Mouse (Mus musculus) kidney, postnatal 0 days (tissue): ENCODE results near the gene Acvrl1. TPM values are rescaled to one million over a fixed set of nuclear protein-coding genes. Genes with fewer than 3 reads are reported as not detected.

ENCODE experiments used
- ATAC-seq: fragments of 200-750 bp; cut with Nextera tagmentation; replicated peaks from 2 replicates; pipeline ENCODE4 v1.8.0; 2017; ENCODE audit warnings: low read depth, moderate number of reproducible peaks, moderate TSS enrichment, moderate library complexity; ENCODE audit not compliant: low FRiP score
- DNase-seq: peaks from one replicate; pipeline ENCODE4 v3.0.0-alpha.2; 2016; ENCODE audit warnings: low spot score
- H3K27ac ChIP-seq: fragments of 300-500 bp; sonication (generic); 2 replicates; pipeline ENCODE4 v1.5.1; 2014; ENCODE audit warnings: mild to moderate bottlenecking
- H3K27me3 ChIP-seq: fragments of 300-500 bp; sonication (generic); 2 replicates; pipeline ENCODE4 v1.6.1; 2014; ENCODE audit warnings: low read length, mixed read lengths; ENCODE audit not compliant: insufficient read depth
- H3K36me3 ChIP-seq: fragments of 300-500 bp; sonication (generic); 2 replicates; pipeline ENCODE4 v1.6.1; 2014; ENCODE audit warnings: low read length, mixed read lengths; ENCODE audit not compliant: insufficient read depth
- H3K4me1 ChIP-seq: fragments of 300-500 bp; sonication (generic); replicated peaks from 2 replicates; pipeline ENCODE4 v1.6.1; 2014; ENCODE audit warnings: antibody characterized with exemption, low read length, mixed read lengths; ENCODE audit not compliant: insufficient read depth
- H3K4me2 ChIP-seq: fragments of 300-500 bp; sonication (generic); 2 replicates; pipeline ENCODE4 v1.6.1; 2014; ENCODE audit warnings: mild to moderate bottlenecking, low read length, moderate library complexity, mixed read lengths
- H3K4me3 ChIP-seq: fragments of 300-500 bp; sonication (generic); replicated peaks from 2 replicates; pipeline ENCODE4 v1.5.1; 2014; ENCODE audit warnings: low read depth, low read length
- H3K9ac ChIP-seq: fragments of 300-500 bp; sonication (generic); 2 replicates; pipeline ENCODE4 v1.6.1; 2014; ENCODE audit warnings: low read depth, low read length
- H3K9me3 ChIP-seq: fragments of 300-500 bp; sonication (generic); replicated peaks from 2 replicates; pipeline ENCODE4 v1.6.1; 2016; ENCODE audit warnings: low read length, inconsistent platforms, mixed read lengths
- CTCF ChIP-seq: IDR thresholded peaks from 2 replicates; pipeline ENCODE4 v1.5.1; 2016; ENCODE audit warnings: antibody characterized with exemption, low read depth, mild to moderate bottlenecking, moderate library complexity
- WGBS: fragments of 180-500 bp; shearing (Covaris S2); extraction: QIAGEN DNeasy Blood & Tissue Kit; methylation state at CpG from one replicate; pipeline ENCODE4 v1.1.7; 2014; 5-methylcytosine and 5-hydroxymethylcytosine counted together
- microRNA-seq: library from miRNA; unstranded; fragments of <30 nt; microRNA quantifications from one replicate; pipeline ENCODE4, GENCODE M21; 2016
- polyA plus RNA-seq: library from polyadenylated mRNA; unstranded; fragments of >200 nt; fragmentation: Nextera tagmentation; extraction: Ambion mirVana; gene quantifications from 2 replicates; pipeline ENCODE4 v1.2.1, GENCODE M21; 2015

The Acvrl1 gene
- polyA plus RNA-seq, 1 experiment from 2014 or later = 16.9 TPM

DNA sequence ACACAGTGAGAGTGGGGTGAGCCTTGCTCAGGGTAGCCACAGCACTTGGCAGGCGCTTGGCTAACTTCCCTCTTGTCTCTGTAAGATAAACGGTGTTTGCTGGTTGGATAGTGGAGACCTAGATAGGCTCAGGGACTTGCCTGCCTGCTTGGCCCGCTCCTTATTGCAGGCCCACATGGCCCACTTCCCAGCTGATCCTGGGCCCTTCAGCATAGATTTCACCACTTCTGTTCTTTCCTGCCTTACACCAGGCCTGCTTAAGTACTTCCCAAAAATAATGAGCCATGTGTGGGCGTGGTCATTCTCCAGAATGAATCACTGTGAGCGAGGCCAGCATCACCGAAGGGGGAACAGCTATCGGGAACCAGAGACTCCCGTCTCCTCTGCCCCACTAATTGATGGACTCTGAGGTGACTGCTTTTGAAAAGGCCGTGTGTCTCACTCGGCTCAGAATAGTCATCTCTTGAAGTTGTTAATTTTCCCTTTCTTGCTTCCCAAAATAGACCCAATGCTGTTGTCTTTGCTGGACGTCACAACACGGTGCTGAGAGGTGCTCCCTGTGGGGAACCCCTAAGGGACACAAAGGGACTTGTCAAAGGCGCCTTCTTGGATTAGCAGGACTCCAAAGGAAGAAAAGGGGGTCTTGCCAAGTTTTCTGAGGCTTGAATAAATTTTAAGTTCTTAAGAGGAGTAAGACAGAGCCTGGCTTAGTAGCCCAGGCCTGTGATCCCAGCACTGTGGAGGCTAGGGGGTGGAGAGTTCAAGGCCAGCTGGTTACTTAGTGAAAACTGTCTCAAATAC lies 63.3 kb downstream of the Acvrl1 start:
- Histone ChIP-seq H3K27me3 (no peaks in the 10 kb centered on the region), H3K4me2 (no peak overlapping the region), H3K27ac (0 out of 2 replicates have a peak overlapping the region, but pooled peaks have one; percentile 19), H3K9me3 (no peaks in the 10 kb centered on the region), H3K4me1 (peaks cover 27% of the 10 kb centered on the region), H3K36me3 (0 out of 2 replicates have a peak, but pooled peaks cover 7% of the 10 kb centered on the region), H3K4me3 (no peak overlapping the region), H3K9ac (no peak overlapping the region)
- no peak for DNase-seq
- no peak for ATAC-seq
- 35% methylated on average over 13 of the region's 13 CpGs for WGBS
- no peak for TF ChIP-seq CTCF

DNA sequence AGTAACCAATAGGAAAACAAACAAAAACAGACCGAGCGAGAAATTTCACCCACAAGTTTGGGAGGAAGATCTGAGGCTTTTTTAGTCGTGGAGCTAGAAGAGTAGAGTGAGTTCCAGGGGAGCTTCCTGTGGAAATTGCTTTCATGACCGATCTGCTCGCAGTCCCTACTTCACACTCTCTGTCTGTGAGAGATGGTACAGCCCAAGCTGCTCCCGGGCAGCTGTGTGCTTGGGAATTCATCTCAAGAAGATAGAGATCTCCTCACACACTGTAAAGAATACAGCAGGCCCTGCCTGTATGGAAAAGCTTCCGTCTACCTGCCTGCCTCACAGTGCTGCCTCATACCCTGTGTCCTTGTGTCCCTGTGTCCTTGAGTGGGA lies 63.9 kb downstream of the Acvrl1 start:
- Histone ChIP-seq H3K27me3 (no peaks in the 10 kb centered on the region), H3K4me2 (no peak overlapping the region), H3K27ac (0 out of 2 replicates have a peak overlapping the region, but pooled peaks have one; percentile 19), H3K9ac (no peak overlapping the region), H3K36me3 (0 out of 2 replicates have a peak, but pooled peaks cover 7% of the 10 kb centered on the region), H3K4me1 (peaks cover 27% of the 10 kb centered on the region), H3K4me3 (no peak overlapping the region), H3K9me3 (no peaks in the 10 kb centered on the region)
- WGBS = 54% methylated on average over 7 of the region's 7 CpGs
- no peak for ATAC-seq
- DNase-seq = no peak
- TF ChIP-seq CTCF = no peak

DNA sequence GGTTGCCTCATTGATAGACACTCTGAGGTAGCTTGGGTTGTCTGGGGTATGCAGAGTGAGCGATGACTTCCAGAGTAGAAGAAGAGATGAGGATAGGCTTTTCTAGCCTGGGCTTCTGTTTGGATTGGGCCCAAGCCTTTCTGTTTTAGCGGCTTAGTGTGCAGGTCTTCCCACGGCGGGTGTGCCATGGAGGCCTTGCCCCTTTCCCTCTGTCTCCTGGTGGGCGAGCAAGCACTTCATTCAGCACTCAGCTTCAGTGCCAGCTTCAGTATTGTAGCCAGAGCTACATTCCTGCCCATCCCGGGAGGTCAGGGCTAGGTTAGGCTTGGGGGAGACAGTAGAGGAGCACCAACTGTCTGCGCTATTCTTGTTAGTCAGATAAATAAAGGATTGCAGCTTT lies 64.3 kb downstream of the Acvrl1 start:
- H3K9me3 ChIP-seq = no peaks in the 10 kb centered on the region
- H3K9ac ChIP-seq = no peak overlapping the region
- TF ChIP-seq CTCF = no peak
- H3K4me1 ChIP-seq = peaks cover 30% of the 10 kb centered on the region
- H3K27ac ChIP-seq = no peak overlapping the region
- 85% methylated on average over 7 of the region's 7 CpGs for WGBS
- H3K4me2 ChIP-seq = no peak overlapping the region
- H3K4me3 ChIP-seq = no peak overlapping the region
- 0 out of 2 replicates have a peak, but pooled peaks cover 7% of the 10 kb centered on the region for H3K36me3 ChIP-seq
- no peak for DNase-seq
- no peak for ATAC-seq
- H3K27me3 ChIP-seq = no peaks in the 10 kb centered on the region

DNA sequence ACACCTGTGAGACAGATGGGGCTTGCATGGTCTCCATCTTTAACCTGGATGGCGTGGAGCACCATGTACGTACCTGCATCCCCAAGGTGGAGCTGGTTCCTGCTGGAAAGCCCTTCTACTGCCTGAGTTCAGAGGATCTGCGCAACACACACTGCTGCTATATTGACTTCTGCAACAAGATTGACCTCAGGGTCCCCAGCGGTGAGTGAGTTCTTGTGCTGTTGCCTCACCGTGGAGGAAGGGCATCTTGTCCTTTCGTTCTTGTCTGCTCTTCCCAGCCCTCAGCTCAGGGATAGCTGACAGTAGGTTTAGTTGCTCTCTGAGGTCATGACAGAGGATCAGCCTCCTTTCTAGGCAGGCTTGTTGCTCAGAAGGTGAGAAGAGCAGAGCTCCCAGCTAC lies 65.6 kb downstream of the Acvrl1 start:
- WGBS = 81% methylated on average over 6 of the region's 6 CpGs
- TF ChIP-seq CTCF = no peak
- Histone ChIP-seq H3K4me1 (peaks cover 33% of the 10 kb centered on the region), H3K9ac (no peak overlapping the region), H3K27me3 (no peaks in the 10 kb centered on the region), H3K4me3 (no peak overlapping the region), H3K27ac (peak overlapping the region; percentile 80), H3K4me2 (no peak overlapping the region), H3K9me3 (no peaks in the 10 kb centered on the region), H3K36me3 (0 out of 2 replicates have a peak, but pooled peaks cover 7% of the 10 kb centered on the region)
- no peak for DNase-seq
- ATAC-seq = no peak

Small RNA genes lying within 50 kb of the gene (microRNA-seq; reads per million reads assigned to microRNA genes)
- gene Mir6962 = not detected

Other genes with a start within 250 kb of the Acvrl1 start
- not detected in 2 replicates for gene Gm47841, start 81.1 kb upstream of the Acvrl1 start, polyA plus RNA-seq
- 0.38 and 0.47 TPM in 2 replicates for gene Fignl2, start 50.0 kb upstream of the Acvrl1 start, polyA plus RNA-seq
- gene Ankrd33, start 12.8 kb upstream of the Acvrl1 start, polyA plus RNA-seq = not detected in 2 replicates
- 5.8 and 6.4 TPM in 2 replicates for gene Acvr1b, start 45.5 kb downstream of the Acvrl1 start, polyA plus RNA-seq
- 3.7 and 4.0 TPM in 2 replicates for gene Grasp, start 95.7 kb downstream of the Acvrl1 start, polyA plus RNA-seq
- 8.6 and 9.5 TPM in 2 replicates for gene Nr4a1, start 125.7 kb downstream of the Acvrl1 start, polyA plus RNA-seq
- 77.1 and 79.5 TPM in 2 replicates for gene Atg101, start 155.8 kb downstream of the Acvrl1 start, polyA plus RNA-seq
- 23.3 and 24.5 TPM in 2 replicates for gene 6030408B16Rik, start 164.7 kb downstream of the Acvrl1 start, polyA plus RNA-seq
- 1.9 and 2.2 TPM in 2 replicates for gene Krt80, start 241.6 kb downstream of the Acvrl1 start, polyA plus RNA-seq